Mouse (Mus musculus) right cerebral cortex, postnatal 25 days (tissue): ENCODE measurements at regions not wholly inside any gene's neighbourhood (a gene's known extent, or its start where the extent isn't known, plus 50 kb on each side); places are given as distances from the start of the nearest gene placed in this dataset.

ENCODE experiments used
- DNase-seq: peaks from one replicate; pipeline ENCODE4 v3.0.0; 2022

DNA sequence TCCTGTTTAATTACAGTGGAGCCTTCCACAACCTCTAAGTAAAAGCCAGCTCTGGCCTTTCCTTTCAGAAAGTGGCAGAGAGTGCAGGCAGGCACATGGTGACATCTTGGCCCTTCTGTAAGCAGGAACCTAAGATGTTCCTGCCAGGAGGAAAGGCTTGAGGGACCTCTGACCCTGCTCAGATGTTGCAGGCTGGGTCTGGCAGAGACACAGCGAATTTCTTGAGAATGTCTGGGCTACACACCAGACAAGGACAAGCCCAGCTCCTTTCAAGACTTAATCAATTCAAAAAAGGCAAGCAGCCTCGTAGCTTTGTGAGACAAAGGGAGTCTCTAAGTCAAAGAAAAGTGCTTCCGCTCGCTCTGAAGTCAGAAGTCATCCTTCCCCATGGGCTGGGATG is 79.2 kb upstream of the 4930583I09Rik start:
- DNase-seq = no peak

DNA sequence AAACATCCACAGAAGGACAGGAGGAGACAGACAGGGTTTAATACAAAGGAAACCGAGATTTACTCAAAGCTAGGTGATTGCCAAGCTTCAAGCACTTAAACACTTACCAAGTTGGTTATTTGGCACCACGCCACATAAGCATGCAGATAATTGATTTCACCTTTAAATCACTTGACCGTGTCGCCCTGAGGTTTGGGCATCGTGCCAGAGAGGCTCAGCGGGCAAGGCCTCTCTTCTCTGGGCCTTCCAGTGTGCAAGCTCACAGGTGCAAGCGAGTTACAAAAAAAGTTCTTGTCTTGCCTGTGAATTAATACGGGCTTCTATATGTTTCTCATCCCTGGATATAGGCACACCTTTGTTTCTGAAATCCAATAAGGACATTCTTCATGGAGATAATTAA is 78.4 kb upstream of the 4930583I09Rik start:
- DNase-seq = no peak

DNA sequence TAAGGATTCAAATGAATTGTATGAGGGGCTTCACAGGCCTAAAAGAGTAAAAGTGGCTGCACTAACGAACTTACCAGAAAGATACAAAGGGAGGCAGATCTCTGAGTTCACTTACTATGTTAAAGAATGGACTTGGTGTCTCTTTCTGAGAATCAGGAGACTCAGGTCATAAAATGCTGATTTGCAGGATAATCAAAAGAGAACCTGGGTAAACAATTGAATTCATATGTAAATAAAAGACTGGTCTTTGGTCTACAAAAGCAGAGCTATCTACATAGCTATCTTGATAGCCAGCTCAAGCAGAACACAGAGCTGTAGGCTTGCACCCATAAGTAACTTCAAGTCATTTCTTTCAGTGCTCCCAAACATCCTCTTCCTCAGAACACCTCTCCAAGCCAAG is 72.8 kb upstream of the 4930583I09Rik start:
- no peak for DNase-seq

DNA sequence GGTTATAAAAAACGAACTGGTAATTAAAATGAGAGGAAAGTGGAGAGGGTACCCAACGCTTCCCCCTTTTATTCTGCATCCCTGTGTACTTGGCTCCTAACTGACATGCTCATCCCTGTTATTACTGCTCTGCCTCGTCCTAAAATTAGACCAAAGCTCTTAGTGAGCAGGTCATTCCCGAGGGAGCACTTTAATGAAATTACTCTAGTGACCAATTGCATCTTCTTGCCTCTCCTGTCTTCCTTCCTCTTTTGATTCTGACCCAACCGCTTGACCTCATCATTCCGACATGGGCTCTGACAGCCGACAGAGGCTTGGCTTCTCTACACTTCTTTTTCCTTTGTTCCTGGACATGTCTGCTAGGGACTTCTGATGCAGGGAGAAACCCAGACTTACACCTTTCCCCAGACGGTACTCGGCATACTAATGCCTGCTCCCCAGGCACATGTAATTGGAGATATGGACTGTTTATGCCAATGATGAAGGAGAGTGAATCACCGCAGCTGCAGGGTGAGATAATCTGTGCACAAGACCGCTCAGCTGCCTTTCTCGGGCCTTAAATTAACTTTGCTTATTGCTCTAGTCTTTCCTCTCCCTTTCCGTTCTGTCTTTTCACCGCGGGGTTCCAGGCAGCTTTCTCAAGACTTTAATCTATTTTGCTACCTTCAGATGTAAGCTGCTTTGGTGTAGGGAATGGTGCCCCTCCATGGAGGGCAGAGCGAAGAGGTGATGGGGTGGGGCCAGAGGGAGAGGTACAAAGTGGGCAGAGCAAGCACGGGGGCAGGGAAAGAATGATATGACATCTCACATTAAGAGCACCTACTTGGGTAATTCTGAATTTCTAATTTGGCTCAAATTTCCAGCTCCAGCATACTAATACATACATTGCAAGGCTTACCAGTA is 66.1 kb upstream of the 4930583I09Rik start:
- no peak for DNase-seq

DNA sequence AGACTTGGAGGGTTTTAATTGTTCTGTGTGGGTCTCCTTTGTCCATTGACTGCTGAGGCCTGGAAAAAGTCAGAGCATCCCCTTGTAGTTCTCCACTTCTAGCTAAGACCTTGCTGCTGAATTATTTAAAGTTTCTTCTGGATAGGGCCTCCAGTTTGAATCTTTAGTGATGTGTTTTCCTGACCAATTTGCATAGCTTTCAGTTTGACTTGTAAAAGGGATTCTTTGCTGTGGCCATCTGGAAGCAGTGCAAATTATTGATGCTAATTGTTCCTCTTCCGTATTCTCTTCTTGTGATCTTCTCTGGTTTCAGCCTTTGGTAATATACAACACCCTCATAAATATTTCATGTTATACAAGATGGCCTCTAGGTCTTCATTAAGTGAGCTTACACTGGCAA is 61.6 kb upstream of the 4930583I09Rik start:
- DNase-seq = no peak

DNA sequence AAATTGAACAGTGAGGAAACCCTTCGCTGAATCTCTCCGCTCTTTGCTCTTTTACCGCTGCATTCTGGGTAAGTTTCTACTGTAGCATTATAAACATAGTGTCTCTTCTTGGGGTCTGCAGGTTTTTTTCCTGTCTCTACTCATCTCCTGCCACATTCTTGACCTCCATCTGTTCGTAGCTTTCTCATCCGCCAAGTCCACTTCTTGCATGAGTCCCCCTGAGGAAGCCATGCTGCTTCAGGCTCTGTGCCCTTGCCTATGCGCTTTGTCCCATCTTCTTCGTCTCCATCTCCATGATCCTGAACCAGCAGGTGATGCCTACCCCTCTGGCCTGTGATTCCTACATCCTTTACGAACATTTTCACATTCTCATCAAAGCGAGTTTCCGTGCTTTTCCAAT is 60.0 kb upstream of the 4930583I09Rik start:
- no peak for DNase-seq

DNA sequence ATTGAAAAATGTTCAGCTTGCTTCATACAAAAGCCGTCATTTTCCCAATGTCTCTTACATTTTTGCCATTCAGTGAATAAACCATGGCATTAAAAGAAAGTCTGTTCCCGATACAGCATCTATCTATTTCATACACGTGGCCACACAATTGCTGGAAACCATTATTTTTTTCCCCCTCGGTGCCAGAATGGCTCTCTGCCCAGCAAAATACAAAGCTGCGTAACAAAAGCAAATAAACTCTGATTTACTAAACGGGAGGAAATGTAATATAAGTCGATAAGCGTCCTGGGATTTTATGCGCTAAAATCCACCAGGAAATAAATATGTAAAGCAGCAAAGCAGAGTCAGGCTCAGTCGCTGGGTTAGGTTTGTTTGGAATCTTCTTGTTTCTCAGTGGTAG is 59.6 kb upstream of the 4930583I09Rik start:
- DNase-seq = no peak

DNA sequence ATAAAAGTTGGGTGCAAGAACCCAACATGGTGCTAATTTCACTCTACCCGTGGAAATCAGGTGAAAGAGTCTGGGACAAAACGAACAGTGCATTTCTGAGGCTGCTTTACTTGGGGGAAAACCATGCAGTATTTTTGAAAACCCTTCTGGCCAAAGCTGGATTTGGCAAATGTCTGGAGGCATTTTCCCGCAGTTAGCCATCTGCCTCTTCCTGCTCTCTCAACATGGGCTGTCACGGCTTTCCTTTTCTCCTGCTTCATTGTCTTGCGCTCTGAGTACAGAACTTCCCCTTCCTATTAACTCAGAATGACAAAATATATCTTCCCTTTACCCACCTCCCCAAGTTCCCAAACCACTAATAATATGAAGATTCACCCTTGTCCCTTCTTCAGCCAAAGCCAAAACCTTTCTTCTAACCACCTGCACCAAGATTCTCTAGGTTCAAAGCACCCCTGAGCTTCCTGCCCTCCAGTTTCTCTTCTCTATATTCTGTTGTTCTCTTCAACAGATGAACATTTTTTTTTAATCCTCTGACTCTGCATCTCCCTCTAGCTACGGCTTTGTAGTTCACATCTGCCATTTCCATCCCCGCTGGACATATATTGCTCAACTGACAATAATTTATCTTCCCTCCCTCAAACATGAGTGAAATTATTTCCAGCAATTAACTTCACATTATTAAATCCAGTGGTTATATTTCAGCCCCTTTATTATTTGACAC is 57.5 kb upstream of the 4930583I09Rik start:
- no peak for DNase-seq
